Mouse (Mus musculus): Measurements from ENCODE around the gene Eif4e2.

Gene Eif4e2

GRCm38 (mm10) chr1:87263257-87263656 lies 49.5 kb downstream of the Eif4e2 start:
- DNase-seq (ENCODE audit: low read depth, low spot score) = no peak

- DNase-seq (ENCODE audit: low read depth, low spot score) = no peak
Measured at GRCm38 (mm10) chr1:87263796-87264133, 50.1 kb downstream of the Eif4e2 start.

- no peak for DNase-seq (ENCODE audit: low read depth, low spot score)
Measured at GRCm38 (mm10) chr1:87264134-87265006, 50.7 kb downstream of the Eif4e2 start, which contains the start of gene Efhd1. Gene Efhd1 (plus strand): TSS chr1:87264363.

- no peak for DNase-seq (ENCODE audit: low read depth, low spot score)
Measured at GRCm38 (mm10) chr1:87265200-87265599, 51.5 kb downstream of the Eif4e2 start.

GRCm38 (mm10) chr1:87266296-87267090 lies 52.8 kb downstream of the Eif4e2 start:
- DNase-seq (ENCODE audit: low read depth, low spot score) = no peak

- DNase-seq (ENCODE audit: low read depth, low spot score) = no peak
Measured at GRCm38 (mm10) chr1:87270204-87270603, 56.5 kb downstream of the Eif4e2 start.

- DNase-seq (ENCODE audit: low read depth, low spot score) = no peak
Measured at GRCm38 (mm10) chr1:87270641-87271467, 57.1 kb downstream of the Eif4e2 start.

- DNase-seq (ENCODE audit: low read depth, low spot score) = no peak
Measured at GRCm38 (mm10) chr1:87271596-87271995, 57.9 kb downstream of the Eif4e2 start.

- no peak for DNase-seq (ENCODE audit: low read depth, low spot score)
Measured at GRCm38 (mm10) chr1:87272462-87272861, 58.7 kb downstream of the Eif4e2 start.

- no peak for DNase-seq (ENCODE audit: low read depth, low spot score)
Measured at GRCm38 (mm10) chr1:87273514-87273942, 59.8 kb downstream of the Eif4e2 start.

- no peak for DNase-seq (ENCODE audit: low read depth, low spot score)
Measured at GRCm38 (mm10) chr1:87274134-87274533, 60.4 kb downstream of the Eif4e2 start.

GRCm38 (mm10) chr1:87275151-87275550 lies 61.4 kb downstream of the Eif4e2 start:
- no peak for DNase-seq (ENCODE audit: low read depth, low spot score)

GRCm38 (mm10) chr1:87276056-87276455 lies 62.3 kb downstream of the Eif4e2 start:
- DNase-seq (ENCODE audit: low read depth, low spot score) = no peak

GRCm38 (mm10) chr1:87280281-87280680 lies 66.6 kb downstream of the Eif4e2 start:
- no peak for DNase-seq (ENCODE audit: low read depth, low spot score)

GRCm38 (mm10) chr1:87281599-87282412 lies 68.1 kb downstream of the Eif4e2 start:
- DNase-seq (ENCODE audit: low read depth, low spot score) = no peak

GRCm38 (mm10) chr1:87282413-87282788 lies 68.7 kb downstream of the Eif4e2 start:
- no peak for DNase-seq (ENCODE audit: low read depth, low spot score)

- DNase-seq (ENCODE audit: low read depth, low spot score) = no peak
Measured at GRCm38 (mm10) chr1:87283410-87283960, 69.8 kb downstream of the Eif4e2 start.

- DNase-seq (ENCODE audit: low read depth, low spot score) = no peak
Measured at GRCm38 (mm10) chr1:87287105-87287504, 73.4 kb downstream of the Eif4e2 start.

Measured in embryo, embryonic 11.5 days (tissue).